Mouse (Mus musculus) cortical plate, adult 2 months (tissue): ENCODE data around the gene Ankra2.

Experiments used
- CTCF ChIP-seq: fragments of 200-500 bp; IDR thresholded peaks from 2 replicates; pipeline ENCODE4 v1.5.1; 2011; ENCODE audit warnings: mild to moderate bottlenecking, control low read depth, low read length; ENCODE audit not compliant: insufficient read depth; ENCODE audit errors: extremely low read depth
- POLR2A ChIP-seq: fragments of 200-500 bp; IDR thresholded peaks from 2 replicates; pipeline ENCODE4 v1.6.1; 2011; ENCODE audit warnings: mild to moderate bottlenecking, low read length, control low read depth; ENCODE audit not compliant: insufficient read depth; ENCODE audit errors: extremely low read depth

DNA sequence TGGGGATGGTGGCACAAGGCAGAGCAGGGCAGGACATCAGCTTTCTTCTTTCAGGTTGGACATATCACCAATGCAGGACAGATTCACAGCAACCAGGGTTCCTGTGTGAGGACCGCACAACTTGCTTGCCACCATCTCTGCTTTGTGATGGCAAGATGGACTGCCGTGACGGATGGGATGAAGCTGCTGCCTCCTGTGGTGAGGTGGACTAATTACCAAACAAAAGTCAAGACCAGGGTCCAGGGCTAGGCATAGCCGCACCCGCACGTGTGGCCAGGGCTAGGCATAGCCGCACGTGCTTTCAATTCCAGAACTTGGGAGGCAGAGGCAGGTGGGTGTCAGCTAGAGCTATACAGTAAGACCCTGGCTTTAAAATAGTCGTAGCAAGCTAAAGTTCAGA is 42.4 kb downstream of the Ankra2 start:
- TF ChIP-seq CTCF (no peak), POLR2A (no peak)
